ENCODE assay signal across 17 mouse cellular contexts in genomic region chr19:46893484-46893883, GRCm38 (mm10).
"Had no signal": no experiment of that assay in that cellular context is flagged by ENCODE, and none has a peak within 500 bp of the region (broad histone marks: within the 10 kb centered on the region; RNA-seq: fewer than 3 reads in every experiment).

No protein-coding gene starts in this region.

- H3K27me3 ChIP-seq: midbrain, embryonic 12.5 days; neural tube, embryonic 13.5 days; neural tube, embryonic 15.5 days had no signal

- H3K4me3 ChIP-seq: midbrain, embryonic 10.5 days; midbrain, embryonic 12.5 days; myocyte; neural tube, embryonic 13.5 days; neural tube, embryonic 15.5 days had no signal

- H3K27ac ChIP-seq: midbrain, embryonic 10.5 days; midbrain, embryonic 12.5 days; neural tube, embryonic 13.5 days; neural tube, embryonic 15.5 days had no signal

- DNase-seq: lung, adult 18-20 months; lung, embryonic 14.5 days; lung, postnatal 10 days; lung, postnatal 4 days; midbrain, embryonic 14.5 days; retina, postnatal 1 day; right cerebral cortex, adult 18-20 months; right cerebral cortex, postnatal 4 days; spleen, adult 18-20 months; thymus, adult 18-20 months; thymus, postnatal 14 days; thymus, postnatal 36 days had no signal

- H3K4me1 ChIP-seq: midbrain, embryonic 10.5 days; midbrain, embryonic 12.5 days; neural tube, embryonic 13.5 days; neural tube, embryonic 15.5 days had no signal

- H3K9me3 ChIP-seq: neural tube, embryonic 15.5 days had no signal
